Mouse (Mus musculus): ENCODE measurements at regions not wholly inside any gene's neighbourhood (a gene's known extent, or its start where the extent isn't known, plus 50 kb on each side); places are given as distances from the start of the nearest gene placed in this dataset.

DNA sequence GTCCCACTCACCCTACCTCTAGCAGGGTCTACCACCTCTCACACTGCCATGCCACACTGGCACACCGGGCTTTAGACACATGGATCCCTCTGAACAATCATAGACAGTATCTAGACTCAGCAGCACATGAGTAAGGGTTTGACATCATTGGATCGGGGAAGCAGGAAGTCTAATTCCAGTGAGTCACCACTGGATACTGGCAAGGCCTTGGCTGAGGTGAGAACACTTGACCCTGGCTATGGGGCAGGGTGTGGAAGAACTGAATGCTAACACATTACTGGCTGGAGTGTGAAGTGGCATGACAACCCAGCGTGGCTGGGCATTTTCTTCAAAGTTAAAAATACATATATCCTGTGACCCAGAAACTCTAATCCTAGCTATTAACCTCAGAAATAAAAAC, 114.4 kb downstream of the H2afy start:
- DNase-seq, result no peak

- DNase-seq, result no peak
These were observed 122.2 kb downstream of the H2afy start for GRCm38 (mm10) chr13:56014006-56014405.

GRCm38 (mm10) chr13:56010416-56010815, 125.7 kb downstream of the H2afy start:
- DNase-seq, result no peak

- no peak for DNase-seq
These were observed 129.3 kb downstream of the H2afy start for GRCm38 (mm10) chr13:56006827-56007226.

DNA sequence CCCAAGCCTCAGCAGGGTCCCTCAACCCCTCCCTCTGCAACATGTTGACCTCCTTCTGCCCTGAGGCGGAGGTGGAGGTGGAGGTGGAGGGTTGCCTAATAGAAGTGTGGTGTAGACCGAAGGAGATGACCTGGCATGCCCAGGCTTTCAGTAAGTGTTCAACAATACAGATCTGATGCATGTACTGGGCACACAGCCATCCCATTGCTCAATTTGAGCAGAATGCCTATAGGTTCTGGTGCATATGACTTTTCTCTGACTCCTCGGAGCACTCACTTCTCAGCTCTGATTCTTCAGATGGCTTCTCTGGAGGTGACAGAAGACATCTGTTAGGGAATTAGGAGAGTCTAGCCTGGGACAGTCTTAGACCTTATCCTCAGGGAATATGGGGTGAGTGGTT, 130.4 kb downstream of the H2afy start:
- no peak for DNase-seq

DNA sequence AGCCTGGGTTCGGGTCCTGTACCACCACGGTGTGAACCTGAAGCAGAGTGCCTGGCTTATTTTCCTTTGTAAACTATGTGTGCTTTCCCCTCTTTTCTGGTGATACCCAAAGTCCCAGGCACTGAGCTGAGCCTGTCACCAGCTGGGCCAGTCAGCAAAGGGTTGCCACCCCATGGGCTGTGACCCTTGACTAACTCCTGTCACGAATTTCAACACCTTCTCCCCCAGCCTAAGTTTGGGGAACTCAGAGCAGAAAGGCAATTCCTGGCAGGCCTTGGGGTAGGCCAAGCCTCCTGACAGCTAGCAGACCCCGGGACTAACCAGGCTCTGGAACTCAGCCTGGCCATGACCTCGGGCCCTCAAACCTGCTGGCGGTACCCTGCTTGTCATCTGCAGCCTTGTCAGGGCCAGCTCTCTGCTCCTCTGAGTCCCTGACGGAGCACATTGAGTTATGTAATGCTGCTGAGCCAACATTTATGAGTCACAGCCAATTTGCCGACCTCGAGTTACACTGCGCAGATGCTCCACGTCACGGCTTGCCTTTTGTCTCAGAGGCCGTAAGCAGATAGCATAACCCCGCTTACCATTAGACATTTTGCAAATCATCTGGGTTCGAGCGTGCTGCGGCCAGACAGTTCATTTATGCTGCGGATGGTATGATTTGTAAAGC, 132.3 kb downstream of the H2afy start:
- DNase-seq, result no peak

DNA sequence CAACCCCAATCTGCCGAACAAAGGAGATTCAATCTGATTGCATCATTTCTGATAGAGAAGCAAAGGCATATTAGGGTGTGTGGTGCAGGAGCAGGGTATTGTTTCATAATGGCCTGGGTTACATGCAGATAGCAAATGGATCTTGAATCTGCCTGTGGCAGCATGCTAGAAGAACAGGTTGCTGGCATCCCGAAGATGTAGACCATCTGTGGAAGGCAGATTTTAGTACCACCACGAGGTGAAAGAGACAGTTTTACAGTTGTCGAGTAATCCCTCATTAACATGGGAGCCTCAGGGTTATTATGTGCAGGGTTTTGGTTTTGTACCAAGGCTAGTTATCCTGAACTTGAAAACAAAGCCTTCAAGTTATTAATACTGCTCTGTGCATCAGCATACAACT, 140.9 kb downstream of the H2afy start:
- DNase-seq, result no peak

DNA sequence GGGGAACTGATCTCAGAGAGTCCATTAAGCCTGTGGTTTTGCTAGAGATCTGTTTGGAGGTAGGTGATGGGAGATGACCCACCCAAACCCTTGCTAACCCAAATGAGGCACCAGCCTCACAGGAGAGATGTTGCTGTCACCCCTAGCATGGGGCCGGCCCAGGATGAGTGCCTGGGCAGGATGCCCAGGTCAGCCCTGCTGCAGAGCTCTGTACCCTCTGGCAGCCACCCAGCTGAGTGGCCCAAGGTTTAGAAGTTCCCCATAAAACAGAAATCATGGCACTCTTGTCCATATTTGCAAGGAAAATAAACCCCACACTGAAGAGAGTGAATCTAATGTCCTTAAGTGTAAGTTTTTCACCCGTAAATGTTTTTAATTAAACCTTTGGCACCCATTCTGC, 141.7 kb downstream of the H2afy start:
- no peak for DNase-seq

GRCm38 (mm10) chr13:55992699-55993098, 143.5 kb downstream of the H2afy start:
- DNase-seq, result no peak

GRCm38 (mm10) chr13:55991216-55991615, 144.9 kb downstream of the H2afy start:
- DNase-seq, result no peak

DNA sequence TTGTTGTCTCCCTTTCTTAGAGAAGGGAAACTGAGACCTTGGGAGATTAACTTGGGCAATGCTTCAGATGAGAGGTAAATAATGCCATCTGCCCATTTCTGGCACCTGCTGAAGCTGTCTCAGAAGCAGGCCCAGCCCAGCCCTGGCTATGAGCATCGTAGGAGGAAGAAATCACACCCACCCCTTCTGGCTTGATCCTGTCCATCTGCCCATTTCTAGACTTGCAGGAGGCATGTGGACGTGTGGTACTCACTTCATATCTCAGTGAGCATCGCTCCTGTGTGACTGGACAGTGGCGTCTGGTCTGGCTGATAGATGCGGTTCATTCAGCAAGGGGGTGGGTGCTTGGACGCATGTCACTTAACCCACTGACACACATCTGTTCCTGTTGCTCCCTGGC, 146.0 kb downstream of the H2afy start:
- DNase-seq, result no peak

DNA sequence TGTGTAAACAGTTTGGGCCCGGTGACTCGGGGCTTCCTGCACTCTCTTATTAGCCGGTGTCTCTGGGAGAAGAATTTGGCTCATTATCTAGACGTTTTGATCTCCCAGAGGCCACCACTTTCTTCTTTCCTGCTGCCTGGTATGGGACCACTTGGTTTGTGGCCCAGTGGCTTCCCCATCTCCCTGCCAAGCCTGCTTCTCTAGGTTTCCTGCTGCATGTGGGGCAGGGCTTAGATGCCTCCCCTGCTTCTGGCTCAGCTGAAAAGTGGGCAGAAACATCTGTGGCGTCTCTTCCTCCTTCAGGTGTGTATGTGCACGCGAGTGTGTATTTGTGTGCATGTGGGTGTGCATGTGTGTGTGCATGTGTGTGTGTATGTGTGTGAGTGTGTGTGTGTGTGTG, 146.8 kb downstream of the H2afy start:
- no peak for DNase-seq

DNA sequence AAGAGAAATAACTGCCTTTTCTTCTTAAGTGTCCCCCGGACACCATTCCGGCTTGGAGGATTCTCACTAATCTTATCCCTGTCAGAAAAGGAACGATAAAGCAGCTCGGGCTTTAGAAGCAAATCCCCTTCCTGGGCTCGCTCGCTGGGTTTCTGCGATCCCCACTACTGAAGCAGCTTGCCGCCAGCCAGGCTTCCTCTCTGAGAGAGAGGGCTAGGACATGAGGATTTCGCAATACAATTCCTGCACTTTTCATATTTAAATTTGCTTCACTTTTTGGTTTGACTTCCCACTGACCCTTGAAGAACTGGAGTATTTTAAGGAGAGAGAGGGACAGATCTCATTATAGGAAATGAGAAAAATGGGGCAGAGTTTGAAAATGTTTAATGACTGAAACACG, 149.4 kb upstream of the Pitx1 start:
- DNase-seq, result no peak

DNA sequence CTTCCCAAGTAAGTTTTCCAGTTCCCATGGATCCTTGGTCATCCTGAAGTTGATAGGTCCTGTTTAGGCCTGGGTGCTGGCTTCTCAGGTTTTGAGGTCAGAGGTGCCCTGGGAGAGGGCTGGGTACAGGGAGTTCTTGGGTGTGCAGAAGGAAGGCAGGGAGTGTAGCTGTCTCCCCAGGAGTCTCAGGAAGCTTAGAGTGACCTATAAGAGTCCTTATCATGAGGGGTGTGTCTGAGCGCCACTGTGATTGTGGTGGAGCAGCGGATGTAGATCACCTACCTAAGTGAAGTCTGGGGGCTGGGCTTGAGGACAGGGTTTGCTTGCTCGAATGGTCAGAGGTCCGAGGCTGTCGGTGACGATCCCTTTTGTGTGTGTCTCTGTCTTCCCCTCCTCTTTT, 148.8 kb upstream of the Pitx1 start:
- DNase-seq, result no peak

DNA sequence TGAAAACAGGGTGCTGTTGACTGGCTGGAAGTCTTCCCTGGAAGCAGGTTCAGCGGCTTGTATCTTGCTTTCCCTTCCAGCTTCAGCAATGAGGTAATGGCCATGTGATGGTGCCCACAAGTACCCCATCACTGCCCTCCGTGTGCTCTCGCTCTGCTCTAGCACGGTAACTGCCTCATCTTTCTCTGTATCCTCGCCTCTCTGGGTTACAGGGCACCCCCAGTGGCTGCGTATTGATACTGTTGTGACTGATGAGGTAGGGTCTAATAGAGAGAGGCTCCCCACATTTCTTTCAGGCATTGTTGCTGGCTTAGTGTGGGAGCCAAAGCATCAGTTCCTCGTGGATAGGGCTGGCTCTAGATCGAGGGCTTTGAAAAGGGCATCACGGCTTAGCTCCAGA, 147.9 kb upstream of the Pitx1 start:
- no peak for DNase-seq

DNA sequence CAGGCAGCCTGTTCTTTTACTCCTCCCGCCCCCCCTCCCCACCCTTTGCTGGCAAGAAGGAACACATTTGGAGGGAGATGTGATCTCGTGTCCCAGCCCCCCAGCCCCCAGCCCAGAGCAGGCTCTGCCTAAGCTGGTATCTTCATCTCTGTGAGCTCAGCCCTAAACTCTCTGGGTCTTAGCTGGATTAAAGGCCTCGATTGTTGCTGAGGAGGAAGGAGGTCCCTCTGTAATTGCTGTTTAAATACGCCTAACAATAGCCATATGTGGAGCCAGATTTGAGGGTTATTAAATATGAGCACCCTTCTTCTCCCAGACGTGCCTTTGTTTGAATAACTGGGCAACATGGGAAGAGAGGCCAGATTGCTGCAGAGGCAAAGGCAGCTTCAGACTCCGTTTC, 145.0 kb upstream of the Pitx1 start:
- no peak for DNase-seq

- no peak for DNase-seq
These were observed 141.9 kb upstream of the Pitx1 start for GRCm38 (mm10) chr13:55977902-55978301.

DNA sequence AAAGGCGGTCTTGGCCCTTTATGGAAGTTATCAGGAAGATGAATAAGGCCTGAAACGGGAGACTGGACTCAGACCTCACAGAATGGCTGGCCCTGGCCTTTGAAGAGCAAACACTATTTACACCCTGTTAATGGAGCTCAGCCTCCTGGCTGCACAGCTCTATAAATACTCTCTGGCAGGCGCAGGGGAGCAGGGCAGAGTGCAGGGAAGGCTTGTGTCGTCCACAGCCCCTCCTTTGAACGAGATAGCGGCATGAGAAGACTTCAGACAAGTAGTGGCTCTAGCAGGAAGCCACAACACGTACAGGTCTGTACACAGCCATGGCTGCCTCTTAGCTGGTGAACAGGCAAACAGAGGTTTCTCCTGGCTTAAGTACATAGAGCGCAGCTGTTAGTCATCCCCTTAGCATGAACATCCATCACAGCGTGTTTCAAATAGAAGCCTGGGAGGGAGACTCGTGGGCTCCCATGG, 141.0 kb upstream of the Pitx1 start:
- DNase-seq, result no peak

- DNase-seq, result no peak
These were observed 138.1 kb upstream of the Pitx1 start for GRCm38 (mm10) chr13:55974105-55974504.

DNA sequence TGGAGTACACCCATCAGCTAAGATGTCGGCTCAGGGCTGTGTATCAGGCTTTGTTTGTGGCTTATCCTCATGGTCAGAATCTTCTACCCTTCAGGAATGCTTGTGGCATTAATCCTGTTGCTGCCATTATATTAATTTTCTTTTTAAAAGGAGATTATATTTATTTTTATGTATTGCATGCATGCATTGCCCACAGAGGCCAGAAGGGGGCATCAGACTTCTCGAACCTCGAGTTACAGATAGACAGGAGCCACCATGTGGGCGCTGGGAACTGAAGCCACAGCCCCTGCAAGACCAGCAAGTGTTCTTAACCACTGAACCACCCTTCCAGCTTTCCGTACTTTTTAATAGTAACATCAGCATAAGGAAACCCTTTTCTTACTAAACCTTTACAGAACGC, 134.7 kb upstream of the Pitx1 start:
- no peak for DNase-seq

GRCm38 (mm10) chr13:55969473-55969872, 133.5 kb upstream of the Pitx1 start:
- DNase-seq, result no peak

DNA sequence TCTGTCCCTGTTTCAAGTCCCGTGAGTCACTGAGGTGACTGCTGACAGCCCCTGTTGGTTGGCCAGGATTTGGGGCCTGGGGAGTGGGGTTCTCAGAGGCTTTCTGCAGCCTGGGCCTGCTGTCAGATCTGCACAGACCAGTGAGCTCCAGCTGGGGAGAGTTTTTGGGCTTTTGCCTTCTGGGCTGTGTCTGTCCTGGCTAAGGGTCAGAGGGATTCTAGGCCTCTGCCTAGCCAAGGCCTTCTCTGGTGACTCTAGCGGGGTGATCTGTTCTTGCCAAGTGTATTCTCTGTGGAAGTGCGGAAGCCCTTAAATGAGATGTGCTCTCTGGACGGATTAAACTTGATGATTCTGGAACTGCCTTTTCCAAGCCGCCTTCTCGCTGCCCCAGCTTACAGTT, 131.2 kb upstream of the Pitx1 start:
- DNase-seq, result no peak

DNA sequence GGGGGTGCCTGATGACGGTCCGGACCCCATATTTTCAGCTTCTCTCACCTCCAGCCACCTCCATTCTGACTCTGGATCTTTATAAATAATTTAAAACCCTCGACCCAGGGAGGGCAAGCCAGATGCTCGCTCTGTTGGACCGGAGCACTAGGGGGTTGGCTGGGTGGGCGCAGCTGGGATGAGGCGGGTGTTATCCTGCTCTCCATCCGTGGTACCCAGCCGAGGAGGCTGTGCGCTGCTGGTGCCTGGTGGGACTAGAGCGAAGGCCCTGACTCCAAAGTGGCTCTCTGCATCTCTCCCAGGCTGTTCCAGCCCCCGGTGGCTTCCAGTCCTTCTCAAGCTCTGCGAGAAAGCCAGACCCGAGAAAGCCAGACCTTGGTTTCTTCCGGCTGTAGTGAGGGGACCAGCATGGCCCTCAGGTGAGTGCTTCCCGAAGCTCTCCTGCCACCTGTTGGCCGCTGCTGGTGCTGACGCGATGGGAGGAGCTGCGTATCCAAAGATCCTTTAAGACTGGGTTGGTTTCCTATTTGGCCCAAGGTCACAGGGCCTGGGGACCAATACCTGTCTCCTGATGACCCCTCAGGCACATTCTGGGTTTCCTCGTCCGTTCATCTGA, 127.1 kb upstream of the Pitx1 start:
- peak in 1 of 2 experiments; percentile 6 for DNase-seq

- DNase-seq, result no peak
These were observed 126.4 kb upstream of the Pitx1 start for GRCm38 (mm10) chr13:55962254-55962866.

GRCm38 (mm10) chr13:55954346-55954745, 118.4 kb upstream of the Pitx1 start:
- no peak for DNase-seq
